Mouse (Mus musculus) lung, postnatal 4 days (tissue): Measurements from ENCODE around the gene Sept8.
A peak's percentile ranks its signal among the peaks of the same experiment; 100 is the strongest.

ENCODE experiments used
- DNase-seq, 2 experiments: peaks; one replicate each; pipeline ENCODE4 v3.0.0; 2021

Sept8 gene

DNA sequence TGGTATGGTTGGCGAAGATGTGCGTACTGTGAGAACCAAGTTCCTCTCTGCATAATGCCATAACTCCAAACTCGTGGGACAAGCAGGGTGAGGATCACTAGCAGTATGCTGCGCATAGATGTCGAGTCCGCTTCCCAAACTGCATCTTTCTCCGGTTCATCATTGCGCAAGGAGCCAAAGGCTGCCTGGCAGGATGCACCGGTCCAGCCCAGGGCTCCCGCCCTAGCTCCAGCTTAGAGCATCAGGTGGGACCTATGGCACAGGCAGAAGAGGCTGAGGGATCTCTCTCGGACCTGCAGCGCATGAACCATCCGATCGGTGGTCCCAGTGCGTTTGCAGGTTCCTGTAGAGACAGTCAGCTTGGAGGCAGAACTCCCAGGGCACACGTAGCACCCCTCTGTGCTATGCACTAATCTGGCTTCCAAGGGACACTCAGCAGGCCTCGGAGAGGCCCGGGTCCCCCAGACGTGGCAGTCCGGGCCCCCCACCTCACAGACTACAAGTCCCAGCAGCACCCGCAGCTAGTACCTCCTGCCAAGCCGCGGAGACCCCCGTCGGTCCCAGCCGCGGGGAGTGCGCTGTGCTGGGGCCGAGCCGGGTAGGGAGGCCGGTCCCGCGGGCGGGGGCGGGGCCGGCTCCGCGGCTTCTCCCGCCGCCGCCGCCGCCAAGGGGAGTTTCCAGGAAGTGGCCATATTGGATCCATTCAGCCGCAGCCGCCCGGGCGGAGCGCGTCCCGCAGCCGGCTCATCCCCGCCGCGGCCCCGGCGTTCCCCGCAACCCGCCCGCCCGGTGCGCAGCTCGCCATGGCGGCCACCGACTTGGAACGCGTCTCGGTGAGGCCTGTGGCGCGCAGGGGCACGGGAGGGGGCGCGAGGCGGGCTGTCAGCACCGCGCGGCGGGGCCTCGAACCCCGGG, at the start of gene Sept8:
Gene Sept8 (plus strand): TSS at position 51 of the 915 bp plus-strand sequence.
- DNase-seq, result peak; percentile 72 to 80

GRCm38 (mm10) chr11:53469294-53469967, 49.6 kb upstream of the Sept8 start:
- DNase-seq, result no peak

- DNase-seq, result peak; percentile 86 to 91
These were observed 48.9 kb upstream of the Sept8 start, which contains the start of gene Gm9837 for GRCm38 (mm10) chr11:53469968-53470695. Gm9837 (minus strand) TSS chr11:53470479.

- no peak for DNase-seq
These were observed 46.3 kb upstream of the Sept8 start for GRCm38 (mm10) chr11:53472709-53473108.

- no peak for DNase-seq
These were observed 43.4 kb upstream of the Sept8 start for GRCm38 (mm10) chr11:53475620-53476019.

- DNase-seq, result no peak
These were observed 41.2 kb upstream of the Sept8 start for GRCm38 (mm10) chr11:53477833-53478232.

GRCm38 (mm10) chr11:53478383-53479170, 40.5 kb upstream of the Sept8 start:
- DNase-seq, result no peak

GRCm38 (mm10) chr11:53479171-53479782, 39.8 kb upstream of the Sept8 start:
- DNase-seq, result no peak

- DNase-seq, result peak; percentile 34 to 54
These were observed 39.2 kb upstream of the Sept8 start, which contains the start of the genes Gm9945 and Sowaha for GRCm38 (mm10) chr11:53479783-53480301. Gm9945 (plus strand) TSS chr11:53480166. Sowaha (minus strand) TSS chr11:53480274.

GRCm38 (mm10) chr11:53481088-53481730, 37.8 kb upstream of the Sept8 start:
- DNase-seq, result no peak

GRCm38 (mm10) chr11:53483159-53483891, 35.7 kb upstream of the Sept8 start:
- DNase-seq, result no peak

DNA sequence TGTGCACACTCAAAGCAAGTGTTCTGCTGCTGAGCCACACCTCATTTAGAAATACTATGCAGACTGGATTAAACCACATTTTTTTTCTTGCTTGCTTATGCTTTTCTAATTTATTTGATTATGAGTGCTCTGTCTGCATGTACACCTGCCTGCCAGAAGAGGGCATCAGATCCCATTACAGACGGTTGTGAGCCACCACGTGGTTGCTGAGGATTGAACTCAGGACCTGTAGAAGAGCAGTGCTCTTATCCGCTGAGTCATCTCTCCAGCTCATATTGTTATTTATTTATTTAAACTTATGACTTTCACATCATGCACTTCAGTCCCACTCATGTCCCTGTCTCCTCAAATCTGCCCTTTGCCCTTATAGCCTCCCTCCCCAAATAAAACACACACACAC, 33.3 kb upstream of the Sept8 start:
- DNase-seq, result no peak

DNA sequence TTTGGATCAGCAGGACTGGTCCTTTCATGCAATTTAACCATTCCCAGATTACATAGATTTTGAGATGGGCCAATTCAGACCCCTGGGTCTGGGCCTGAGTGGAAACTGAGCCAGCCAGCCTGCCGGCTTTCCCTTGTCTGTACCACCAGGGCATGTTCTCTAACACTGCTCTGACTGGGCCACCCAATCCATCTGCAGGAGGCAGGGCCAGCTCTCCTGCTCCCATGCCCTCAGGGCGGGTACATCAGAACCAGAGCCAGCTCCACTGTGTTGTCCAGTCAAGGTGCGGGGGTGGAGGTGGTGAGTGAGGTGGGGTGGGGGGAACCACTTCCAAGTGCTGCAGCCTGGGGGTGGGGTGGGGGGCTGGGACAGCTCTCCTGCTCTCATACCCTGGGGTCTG, 32.7 kb upstream of the Sept8 start:
- DNase-seq, result no peak

DNA sequence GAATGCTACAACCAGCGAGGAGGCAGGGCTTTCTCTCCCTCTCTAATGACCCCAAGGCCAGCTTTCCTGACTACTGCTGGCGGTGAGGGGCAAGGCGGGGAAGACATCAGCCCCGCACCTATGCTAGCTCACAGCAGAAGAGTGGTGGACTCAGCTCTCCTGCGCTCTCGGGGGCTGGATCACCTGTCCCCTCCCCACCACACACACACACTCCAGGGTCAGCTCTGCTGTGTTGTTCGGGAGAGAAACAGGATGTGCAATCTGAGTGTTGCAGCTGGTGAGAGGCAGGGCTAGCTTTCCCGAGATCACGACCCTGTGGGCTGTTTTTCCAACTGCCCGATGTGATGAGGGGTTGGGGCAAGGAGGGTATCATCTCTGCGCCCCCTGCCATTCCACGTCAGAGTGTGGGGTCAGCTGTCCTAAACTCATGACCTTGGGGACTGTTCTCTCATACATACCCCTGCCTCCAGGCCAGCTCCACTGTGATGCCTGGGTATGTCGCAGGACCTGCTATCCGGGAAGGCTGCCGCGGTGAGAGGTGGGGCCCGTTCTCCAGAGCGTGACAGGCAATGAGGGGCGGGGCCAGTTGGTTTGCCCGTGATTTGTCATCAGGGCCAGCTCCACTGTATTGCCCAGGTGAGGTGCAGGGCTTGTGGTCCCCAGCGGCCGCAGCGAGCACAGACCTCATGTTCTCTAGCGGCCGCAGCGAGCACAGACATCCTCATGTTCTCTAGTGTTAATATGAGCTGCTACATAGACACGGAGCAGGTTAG, 32.0 kb upstream of the Sept8 start:
- DNase-seq, result peak in 1 of 2 experiments; percentile 42

DNA sequence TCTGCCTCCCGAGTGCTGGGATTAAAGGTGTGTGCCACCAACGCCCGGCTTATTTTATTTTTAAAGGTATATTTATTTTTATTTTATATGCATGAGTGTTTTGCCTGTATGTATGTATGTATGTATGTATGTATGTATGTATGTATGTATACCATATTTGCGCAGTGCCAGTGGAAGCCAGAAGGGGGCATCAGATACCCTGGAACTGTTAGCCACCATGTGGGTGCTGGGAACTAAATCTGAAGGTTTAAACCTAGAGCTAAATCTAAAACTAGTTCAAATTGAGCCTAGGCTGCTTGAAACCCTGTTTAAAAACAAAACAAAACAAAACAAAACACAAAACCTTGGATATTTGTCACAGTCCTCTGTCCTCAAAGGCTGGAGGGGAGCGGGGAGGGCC, 30.1 kb upstream of the Sept8 start:
- DNase-seq, result no peak

DNA sequence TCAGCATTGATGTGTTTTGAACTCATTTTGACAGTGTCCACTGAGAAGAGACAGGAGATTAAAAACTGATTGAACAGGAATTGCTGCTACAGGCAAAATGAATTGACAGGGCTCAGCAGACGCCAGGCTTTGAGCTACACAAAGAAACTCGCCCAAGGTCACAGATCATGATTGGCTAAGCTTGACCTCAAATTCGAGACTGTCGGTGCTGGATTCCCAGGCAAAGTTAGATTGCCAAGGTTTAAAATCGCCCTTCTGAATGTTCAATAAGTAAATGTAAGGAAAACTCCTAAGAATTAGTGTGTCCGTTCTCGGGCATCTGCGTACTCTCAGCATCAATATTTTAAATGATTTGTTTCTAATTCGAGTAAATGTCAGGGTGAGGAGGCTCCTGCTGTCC, 29.6 kb upstream of the Sept8 start:
- DNase-seq, result no peak

DNA sequence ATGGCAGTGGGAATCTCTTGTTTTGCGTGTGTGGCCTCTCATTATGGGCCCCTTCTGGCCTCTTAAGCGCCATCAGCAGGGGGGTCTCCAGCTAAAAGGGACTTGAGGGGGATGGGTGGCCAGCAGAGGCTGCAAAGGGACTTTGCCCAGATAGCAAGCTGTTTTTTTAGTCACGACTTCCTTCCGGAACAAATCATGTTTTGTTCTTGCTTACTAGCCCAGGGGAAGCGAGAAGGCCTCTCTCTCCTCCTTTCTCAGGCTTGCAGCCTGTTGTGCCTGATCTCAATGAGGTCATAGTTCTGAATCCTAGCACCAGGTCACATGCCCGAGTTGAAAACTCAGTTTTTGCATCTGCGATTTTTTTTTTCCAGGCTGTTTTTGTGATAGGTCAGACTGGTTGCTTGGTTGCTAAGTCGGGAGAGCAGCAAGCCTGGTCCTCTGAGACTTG, 27.1 kb upstream of the Sept8 start:
- DNase-seq, result no peak

DNA sequence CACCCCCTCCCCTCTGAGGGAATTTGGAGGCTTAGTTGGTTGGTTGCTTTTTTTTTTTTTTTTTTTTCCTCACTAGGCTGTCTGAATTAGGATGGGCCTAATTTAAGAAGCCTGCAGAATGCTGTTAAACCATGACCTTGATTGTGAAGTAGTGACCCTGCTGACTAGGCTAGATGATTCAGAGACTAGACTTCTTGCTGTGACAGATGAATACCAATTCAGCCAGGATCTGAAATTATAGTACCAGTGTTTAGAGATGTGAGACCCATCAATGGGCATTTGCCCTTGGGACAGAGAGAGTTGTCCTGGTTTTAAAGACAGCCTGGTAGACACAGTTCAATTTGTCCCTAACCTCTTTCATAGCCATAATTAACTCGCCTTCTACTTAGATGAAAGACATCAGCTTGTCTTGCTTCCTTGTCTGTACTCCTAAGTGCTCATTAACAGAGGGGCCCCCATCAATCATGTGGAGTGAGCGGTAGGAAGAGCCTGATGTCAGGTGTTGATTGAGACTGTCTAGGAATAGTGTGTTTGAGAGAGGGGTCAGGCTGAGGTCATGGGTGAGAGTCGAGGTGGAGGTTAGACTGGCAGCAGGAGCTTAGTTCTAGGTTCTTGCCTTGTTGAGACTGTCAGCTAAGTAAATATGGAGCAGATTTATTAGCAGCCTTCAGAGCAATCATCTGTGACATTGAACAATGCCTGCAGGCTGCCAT, 25.7 kb upstream of the Sept8 start:
- DNase-seq, result no peak

- no peak for DNase-seq
These were observed 23.6 kb upstream of the Sept8 start for GRCm38 (mm10) chr11:53495417-53495816.
